Mouse (Mus musculus): ENCODE measurements around the gene C3.

C3 gene

DNA sequence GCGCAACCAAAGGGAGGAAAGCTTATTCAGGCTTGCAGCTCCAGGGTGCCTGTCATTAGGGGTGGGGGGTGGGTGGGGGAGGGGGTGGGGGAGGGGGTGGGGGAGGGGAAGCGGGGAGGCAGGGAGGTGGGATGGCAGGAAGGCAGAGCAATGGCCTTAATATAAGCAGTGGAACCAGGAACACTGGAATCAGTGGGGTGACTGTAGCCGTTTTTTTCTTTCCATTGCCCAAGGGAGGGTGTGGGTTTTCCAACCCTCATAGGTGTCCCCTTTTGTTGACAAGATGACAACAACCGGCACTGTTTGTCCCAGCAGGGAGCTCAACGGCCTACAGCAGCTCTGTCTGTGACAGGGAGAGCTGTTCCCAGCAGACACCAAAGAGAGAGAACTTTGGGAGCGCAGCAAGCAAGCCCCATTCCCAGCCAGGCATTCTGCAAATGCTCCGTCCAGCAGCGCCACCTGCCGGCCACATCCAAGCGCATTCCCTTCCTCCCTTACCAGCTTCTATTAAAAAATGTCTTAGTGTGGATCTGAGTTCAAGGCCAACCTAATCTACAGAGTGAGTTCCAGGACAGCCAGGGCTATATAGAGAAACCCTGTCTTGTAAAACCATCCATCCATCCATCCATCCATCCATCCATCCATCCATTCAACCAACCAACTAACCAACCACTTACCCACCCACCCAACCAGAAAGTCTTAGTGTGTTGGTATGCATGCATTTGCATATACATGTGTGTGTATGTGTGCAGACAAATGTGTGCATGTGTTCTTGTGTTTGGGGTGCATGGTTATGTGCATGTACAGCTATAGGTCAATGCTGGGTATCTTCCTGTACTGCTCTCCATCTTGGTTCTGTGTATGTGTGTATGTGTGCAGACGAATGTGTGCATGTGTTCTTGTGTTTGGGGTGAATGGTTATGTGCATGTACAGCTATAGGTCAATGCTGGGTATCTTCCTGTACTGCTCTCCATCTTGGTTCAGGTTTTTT is 60.8 kb downstream of the C3 start:
- DNase-seq (ENCODE audit: low spot score): peak; percentile 88
